Mouse (Mus musculus) c-Kit-positive CD71-positive TER-119-negative erythroid progenitor cells, embryonic 14.5 days (primary cell): Measurements from ENCODE around the gene Gm11562.

Source experiments
- DNase-seq: peaks from one replicate; pipeline ENCODE4 v3.0.0-alpha.2; 2013; ENCODE audit warnings: low read depth

The Gm11562 gene

DNA sequence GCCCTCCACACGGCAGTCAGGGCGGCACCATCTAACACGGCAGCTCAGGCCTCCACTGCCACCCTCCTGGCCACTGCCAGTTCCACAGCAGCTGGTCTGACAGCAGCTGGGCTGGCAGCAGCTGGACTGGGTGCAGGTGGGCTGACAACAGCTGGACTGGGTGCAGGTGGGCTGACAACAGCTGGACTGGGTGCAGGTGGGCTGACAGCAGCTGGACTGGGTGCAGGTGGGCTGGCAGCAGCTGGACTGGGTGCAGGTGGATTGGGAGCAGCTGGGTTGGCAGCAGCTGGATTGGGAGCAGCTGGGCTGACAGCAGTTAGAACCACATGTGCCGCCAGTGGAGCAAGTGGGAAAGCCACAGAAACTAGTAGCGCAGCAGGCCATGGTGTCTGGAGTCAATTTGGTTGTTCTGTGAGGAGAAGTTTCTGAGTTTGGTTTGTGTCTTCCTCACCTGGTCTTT is 37.0 kb downstream of the Gm11562 start, which contains the start of gene Krtap1-4:
TSS of gene Krtap1-4 (minus strand) at position 410 of the 460 bp plus-strand sequence.
- no peak for DNase-seq

DNA sequence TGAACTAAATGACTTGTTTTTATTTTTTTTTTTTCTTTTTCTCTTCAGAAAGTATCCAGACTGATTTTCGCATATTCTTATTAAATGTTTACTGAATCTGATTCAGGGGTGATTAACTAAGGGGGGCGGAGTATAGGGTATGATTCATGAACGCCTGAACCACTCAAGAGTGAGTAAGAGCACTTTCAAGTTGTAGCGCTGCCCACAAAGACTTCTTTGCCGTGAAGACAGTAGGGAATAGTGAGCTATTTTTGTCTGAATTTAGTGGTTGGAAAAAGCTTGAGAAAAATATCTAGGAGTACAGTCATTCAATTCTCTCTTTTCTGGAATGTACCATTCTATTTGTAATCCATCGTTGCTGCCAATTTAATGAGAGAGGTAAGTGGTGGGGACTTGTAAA is 38.7 kb downstream of the Gm11562 start:
- no peak for DNase-seq

DNA sequence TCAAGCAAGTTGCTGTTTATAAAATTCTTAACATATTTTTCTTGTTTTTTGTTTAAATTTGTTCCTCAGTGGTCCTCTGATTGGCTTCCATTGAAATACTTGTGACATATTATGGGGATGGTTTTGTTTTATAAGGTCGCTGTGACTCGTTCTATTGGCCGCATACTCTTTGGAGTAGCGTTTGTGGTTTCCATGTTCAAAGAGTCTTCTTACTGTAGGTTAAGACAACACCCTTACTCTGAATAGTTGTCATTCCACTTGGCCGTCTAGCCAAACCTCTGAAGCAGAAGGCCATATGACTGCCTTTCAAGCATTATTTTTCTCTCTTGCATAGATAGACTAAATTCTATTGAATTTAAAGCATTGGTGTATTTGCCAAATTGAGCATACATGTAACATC is 39.2 kb downstream of the Gm11562 start:
- DNase-seq, result no peak

DNA sequence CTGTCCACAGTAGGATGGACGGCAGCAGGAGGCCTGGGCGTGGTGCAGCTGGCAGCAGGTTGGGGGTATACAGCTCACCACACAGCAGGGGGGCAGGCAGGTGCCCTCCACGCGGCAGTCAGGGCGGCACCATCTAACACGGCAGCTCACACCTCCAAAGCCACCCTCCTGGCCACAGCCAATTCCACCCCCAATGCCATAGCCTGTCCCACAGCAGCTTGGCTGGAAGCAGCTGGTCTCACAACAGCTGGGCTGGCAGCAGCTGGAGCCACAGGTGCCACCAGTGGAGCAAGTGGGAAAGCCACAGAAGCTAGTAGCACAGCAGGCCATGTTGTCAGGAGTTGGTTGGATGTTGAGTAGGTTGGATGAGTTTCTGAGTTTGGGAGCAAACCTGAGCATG is 39.6 kb downstream of the Gm11562 start, which contains the start of gene Krtap1-5:
TSS of gene Krtap1-5 (minus strand) at position 381 of the 400 bp plus-strand sequence.
- no peak for DNase-seq

DNA sequence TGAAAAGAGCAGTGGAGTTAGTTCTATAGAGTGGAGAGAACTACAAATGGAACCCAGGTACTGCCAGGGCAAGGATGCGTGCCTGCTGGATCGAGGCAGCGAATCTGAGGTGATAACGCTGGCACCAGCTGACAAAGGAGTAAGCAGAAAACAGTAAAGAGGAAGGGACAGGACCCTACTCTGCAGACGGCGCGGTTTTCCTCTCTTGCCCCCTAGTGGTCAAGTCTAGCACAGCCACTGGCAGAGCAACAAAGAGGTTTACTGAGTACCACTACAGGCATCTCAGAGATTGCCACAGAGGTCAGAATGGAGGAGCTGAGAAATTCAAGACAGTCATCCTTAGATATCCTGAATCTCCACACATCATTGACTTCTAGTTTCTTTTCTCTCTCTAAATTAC is 46.1 kb downstream of the Gm11562 start:
- DNase-seq, result peak; percentile 4

DNA sequence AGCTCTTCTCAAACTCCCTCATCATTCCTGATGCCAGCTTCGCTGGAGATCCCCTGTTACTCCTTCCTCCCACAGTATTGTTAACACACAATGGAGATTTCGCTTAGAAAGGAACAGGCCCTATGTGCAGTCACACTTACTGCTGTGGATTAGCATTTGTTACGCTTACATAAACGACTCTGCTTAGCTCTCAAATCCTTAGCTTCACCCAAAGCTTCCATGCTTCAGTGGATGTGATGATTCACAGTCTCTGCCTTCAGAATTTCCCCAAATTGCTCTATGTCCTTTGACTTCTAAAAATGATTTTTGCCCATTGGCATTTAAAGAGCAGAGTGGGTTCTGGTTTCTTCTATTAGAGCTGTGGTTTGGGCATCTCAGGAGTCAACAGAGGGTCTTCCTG is 47.1 kb downstream of the Gm11562 start:
- no peak for DNase-seq
